Mouse (Mus musculus): ENCODE data around the gene Csnk2b. TPM values are rescaled to one million over a fixed set of nuclear protein-coding genes. Genes with fewer than 3 reads are reported as not detected.

Gene Csnk2b
- polyA plus RNA-seq (2021; fragmentation: Nextera tagmentation): 212 and 242 TPM in 2 replicates
- long read RNA-seq, experiment 1, transcript Csnk2b-201 (7 exons, 961 nt): major isoform, 113 of 128 reads
- long read RNA-seq, experiment 1, partial matches to known transcripts: 6 of 128 reads
- long read RNA-seq, experiment 1, other reads (novel, unspliced or antisense): 9 of 128 reads
- long read RNA-seq, experiment 2, transcript Csnk2b-201 (7 exons, 961 nt): major isoform, 40 of 51 reads
- long read RNA-seq, experiment 2, partial matches to known transcripts: 4 of 51 reads
- long read RNA-seq, experiment 2, other reads (novel, unspliced or antisense): 6 of 51 reads

GRCm38 (mm10) chr17:35121871-35122303 lies at the start of gene Csnk2b:
Csnk2b (minus strand) TSS chr17:35122053.

GRCm38 (mm10) chr17:35164568-35165450 lies 43.0 kb upstream of the Csnk2b start, which contains the start of gene Prrc2a:
Prrc2a (minus strand) TSS chr17:35164897.

DNA sequence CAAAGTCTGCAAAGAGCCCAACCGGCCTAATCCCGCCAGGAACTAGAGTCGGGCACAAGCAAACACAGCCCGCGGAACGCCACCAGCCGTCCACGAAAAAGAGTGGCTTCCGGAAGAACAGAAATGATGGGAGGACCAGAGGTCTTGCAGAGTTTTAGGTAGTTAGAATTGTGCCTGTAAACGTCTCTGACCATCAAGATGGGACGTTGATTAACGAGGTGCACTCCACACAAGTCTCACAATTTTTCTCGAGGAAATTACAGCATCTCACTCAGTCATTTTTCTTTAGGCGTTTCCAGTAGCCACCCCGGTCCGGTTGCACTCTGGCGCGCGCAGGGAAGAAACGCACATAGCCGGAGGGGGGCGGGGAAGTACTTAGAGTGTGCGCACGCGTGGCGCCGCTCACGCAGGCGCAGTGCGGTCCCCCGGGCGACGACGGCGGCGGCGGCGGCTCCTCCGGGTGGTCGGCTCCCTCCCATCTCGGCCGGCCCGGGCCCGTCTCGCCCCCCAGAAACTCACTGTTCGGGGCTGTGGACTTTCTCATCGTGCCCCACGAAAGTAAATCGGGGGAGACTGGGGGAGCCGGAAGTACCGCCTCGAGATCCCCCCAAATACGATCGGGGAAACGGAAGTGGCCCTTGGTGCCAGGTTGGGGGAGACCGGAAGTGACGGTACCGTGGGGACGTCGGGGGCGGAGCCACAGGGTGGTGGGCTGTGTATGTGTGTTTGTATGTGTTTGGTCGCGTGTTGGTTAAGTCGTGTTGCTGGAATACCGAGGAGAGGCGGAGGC lies 13.1 kb upstream of the Csnk2b start, which contains the start of gene Bag6:
TSS of gene Bag6 (plus strand) at position 378 of the 790 bp plus-strand sequence.

GRCm38 (mm10) chr17:35131500-35132173 lies 9.8 kb upstream of the Csnk2b start, which contains the start of gene Apom:
Apom (minus strand) TSS chr17:35132050.

DNA sequence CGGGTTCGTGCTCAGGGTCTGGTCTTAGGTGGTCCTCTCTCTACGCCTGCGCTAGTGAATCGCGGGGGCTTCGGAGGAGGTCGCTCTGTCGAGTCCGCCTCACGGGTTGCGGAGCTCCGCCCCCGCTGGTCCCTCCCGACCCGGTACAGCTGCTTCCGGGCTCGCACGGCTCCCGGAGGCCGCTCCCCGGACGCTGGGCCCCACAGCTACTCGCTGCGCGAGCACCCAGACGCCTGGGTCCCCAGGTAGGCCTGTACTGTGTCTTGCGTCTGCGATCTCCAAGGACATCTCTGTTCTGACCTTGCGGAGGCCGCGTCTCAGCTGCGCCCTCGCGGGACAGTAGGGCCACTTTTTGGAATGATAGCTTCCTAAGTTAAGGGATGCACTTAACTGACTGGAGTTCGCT lies 4.4 kb upstream of the Csnk2b start, which contains the start of gene D17H6S53E:
TSS of gene D17H6S53E (plus strand) at position 168 of the 406 bp plus-strand sequence.

DNA sequence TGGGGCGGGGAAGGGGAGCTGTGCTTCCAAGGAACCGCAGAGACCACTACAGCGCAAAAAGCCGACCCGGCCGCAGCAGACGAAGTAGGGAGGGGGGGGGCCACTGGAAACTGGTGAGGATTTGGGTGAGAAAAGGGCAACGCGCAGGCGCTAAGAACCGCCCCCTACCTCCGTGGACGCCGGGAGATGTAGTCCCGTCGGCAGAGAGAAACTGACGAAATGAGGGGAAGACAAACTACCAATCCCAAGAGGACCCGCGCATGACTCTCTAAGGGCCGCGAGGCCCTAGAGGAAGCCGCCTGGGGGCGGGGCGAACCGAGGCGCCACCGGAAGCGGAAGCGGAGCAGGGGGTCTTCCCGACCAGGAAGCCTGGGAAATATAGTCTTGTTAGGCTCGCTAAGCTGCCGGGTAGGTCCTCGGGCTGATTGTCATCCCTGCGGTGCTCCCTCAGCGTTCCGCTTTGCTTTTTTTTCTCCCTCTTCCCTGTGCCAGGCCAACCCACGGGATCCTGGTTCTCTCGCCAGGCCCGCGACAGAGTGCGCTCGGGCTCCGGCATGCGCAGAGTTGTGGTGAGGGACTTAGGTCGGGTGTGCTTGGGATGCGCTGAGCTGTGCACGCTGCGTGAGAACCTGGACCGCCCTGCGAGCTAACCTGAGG lies 582 bp downstream of the Csnk2b start, which contains the start of gene Gpank1:
TSS of gene Gpank1 (plus strand) at position 313 of the 657 bp plus-strand sequence.

DNA sequence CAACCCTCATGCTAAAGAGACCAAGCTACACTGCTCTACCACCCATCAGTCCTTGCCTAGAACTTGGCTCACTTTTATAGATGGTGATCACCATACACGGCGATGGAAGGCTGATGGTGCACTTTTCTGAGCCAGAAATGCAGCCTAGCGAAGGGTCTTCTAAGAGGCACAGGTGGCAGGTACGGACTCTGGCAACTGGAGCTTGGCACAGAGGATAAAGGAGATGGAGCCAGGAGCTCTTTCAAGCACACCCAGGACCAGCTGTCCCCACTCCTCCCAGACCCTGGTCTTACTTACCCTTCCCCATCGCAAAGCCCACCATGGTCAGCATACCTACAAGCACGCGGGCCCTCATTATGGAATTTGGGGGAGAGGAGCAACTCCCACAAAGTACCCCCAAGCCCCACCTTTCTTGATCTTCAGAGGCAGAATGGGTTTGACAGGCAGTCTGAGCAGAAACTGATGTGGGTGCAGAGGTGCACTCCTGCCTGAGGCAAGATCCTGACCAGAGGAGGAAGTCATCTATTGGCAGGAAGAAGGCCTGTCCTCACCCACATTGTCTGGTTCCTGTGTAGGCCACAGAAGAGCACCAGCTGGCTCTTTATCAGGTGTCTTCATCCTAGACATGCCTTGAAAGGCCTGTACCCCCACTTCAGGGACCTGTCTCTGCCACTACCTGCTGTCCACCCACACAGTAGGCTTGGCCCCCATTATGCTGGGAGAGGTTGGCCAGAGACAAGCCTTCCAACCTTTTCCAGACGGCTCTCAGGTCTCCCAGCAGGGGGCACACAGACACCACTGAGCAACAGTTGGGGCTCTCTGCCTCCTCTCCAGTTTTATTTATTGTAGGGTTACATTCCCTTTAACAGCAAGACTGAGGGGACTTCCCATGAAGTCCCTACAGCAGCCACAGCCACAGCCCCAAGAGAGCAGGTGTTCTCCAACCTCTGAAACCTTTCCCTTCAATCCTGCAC lies 6.5 kb downstream of the Csnk2b start, which contains the start of gene Ly6g5b:
TSS of gene Ly6g5b (minus strand) at position 383 of the 974 bp plus-strand sequence.

DNA sequence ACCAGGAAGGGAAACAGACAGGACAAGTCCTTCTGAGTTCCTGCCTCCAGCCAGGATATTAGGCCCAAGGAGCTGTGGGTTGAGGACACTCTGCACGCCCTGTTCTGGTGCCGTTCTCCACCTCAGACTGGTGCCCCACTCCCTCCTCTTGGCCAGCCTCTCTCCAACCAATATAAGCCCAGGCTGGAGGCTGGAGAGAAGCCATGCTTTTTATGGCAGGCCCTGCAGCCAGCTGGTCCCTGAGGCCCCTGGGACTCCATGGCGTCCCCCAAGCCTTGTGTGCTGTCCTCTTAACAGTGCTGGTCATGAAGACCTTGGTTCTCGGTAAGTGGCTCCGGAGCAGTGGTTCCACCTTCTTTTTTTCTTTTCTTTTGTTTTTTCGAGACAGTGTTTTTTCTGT lies 13.8 kb downstream of the Csnk2b start, which contains the start of gene Ly6g5c:
TSS of gene Ly6g5c (plus strand) at position 183 of the 400 bp plus-strand sequence.

DNA sequence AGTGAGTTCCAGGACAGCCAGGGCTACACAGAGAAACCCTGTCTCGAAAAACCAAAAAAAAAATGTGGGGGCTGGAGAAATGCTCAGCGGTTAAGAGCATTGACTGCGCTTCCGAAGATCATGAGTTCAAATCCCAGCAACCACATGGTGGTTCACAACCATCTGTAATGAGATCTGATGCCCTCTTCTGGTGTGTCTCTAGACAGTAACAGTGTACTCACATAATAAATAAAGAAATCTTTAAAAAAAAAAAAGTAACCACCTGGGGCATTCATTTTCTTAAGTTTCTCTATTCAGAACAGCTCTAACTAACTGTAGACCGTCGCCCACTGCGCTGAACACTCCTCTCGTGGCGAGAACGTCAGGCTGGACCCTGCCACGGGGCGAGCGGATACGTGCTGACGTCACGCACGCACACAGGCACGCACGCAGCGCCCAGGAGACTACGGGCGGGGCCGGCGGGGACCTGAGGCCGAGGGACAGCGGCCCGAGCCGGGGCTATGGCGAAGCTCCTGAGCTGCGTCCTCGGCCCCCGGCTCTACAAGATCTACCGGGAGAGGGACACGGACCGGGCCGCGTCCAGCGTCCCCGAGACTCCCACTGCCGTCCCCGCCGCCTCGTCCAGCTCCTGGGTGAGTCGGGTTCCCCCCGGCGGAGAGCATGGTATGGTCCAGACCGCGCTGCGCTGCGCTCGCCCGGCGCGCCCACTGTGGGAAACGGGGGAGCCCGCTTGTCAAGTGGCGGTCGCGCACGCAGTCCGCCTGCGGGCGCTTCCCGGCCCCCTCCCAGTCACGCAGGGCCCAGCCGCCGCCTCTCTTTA lies 32.8 kb downstream of the Csnk2b start, which contains the start of gene Abhd16a:
TSS of gene Abhd16a (plus strand) at position 439 of the 820 bp plus-strand sequence.

GRCm38 (mm10) chr17:35085208-35085865 lies 36.5 kb downstream of the Csnk2b start, which contains the start of gene Ly6g6f:
Ly6g6f (minus strand) TSS chr17:35085610.

GRCm38 (mm10) chr17:35077786-35078233 lies 44.0 kb downstream of the Csnk2b start, which contains the start of gene Ly6g6d:
Ly6g6d (minus strand) TSS chr17:35078065.

DNA sequence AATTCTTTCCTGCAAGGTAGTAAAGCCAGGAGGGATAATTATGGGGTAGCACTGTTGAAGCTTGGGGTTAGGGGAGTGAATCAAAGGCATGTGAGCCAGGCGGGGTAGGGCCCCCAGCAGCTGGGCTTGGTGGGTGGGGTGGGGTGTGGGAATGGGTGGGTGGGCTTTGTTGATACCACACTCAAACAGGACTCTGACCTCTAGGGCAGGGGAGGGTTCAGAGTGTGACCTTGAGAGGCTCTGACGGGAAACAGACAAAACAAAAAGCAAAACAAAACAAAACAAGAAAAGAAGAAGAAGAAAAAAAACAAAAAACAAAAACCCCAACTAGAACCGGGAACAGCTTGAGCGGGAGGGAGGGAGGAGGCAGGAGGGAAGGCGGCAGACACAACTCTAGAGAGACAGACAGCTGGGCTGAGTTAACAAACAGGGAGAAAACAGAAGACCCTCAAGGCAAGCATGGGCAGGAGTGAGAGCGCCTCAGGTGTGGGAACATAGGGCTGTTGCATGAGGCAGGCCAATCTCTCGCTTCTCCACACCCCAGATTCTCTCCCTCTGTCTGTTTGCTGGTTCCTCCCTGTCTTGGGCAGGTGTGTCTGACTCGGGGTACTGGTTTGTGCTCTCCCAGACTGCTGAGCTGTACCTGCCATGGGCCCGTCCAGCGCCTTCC lies 45.2 kb downstream of the Csnk2b start, which contains the start of gene Ly6g6e:
TSS of gene Ly6g6e (plus strand) at position 396 of the 670 bp plus-strand sequence.

All from layer of hippocampus, adult 6 months (tissue).